Mouse (Mus musculus) hindbrain, postnatal 0 days (tissue): ENCODE results near the gene Sim2. TPM values are rescaled to one million over a fixed set of nuclear protein-coding genes. Genes with fewer than 3 reads are reported as not detected.

ENCODE experiments used
- ATAC-seq: fragments of 200-750 bp; cut with Nextera tagmentation; 2 replicates; pipeline ENCODE4 v1.8.0; 2017; ENCODE audit warnings: mild to moderate bottlenecking, moderate TSS enrichment, moderate library complexity
- DNase-seq: peaks from one replicate; pipeline ENCODE4 v3.0.0-alpha.2; 2015; ENCODE audit warnings: low spot score
- H3K27ac ChIP-seq: fragments of 300-500 bp; sonication (generic); 2 replicates; pipeline ENCODE4 v1.5.1; 2014; ENCODE audit warnings: mild to moderate bottlenecking
- H3K27me3 ChIP-seq: fragments of 300-500 bp; sonication (generic); 2 replicates; pipeline ENCODE4 v1.6.1; 2014; ENCODE audit warnings: low read length, mixed read lengths; ENCODE audit not compliant: insufficient read depth
- H3K36me3 ChIP-seq: fragments of 300-500 bp; sonication (generic); 2 replicates; pipeline ENCODE4 v1.6.1; 2014; ENCODE audit warnings: low read length, mixed read lengths; ENCODE audit not compliant: insufficient read depth
- H3K4me1 ChIP-seq: fragments of 300-500 bp; sonication (generic); 2 replicates; pipeline ENCODE4 v1.6.1; 2014; ENCODE audit warnings: antibody characterized with exemption, low read length, mixed read lengths; ENCODE audit not compliant: insufficient read depth
- H3K4me2 ChIP-seq: fragments of 300-500 bp; sonication (generic); 2 replicates; pipeline ENCODE4 v1.6.1; 2014; ENCODE audit warnings: low read depth, mild to moderate bottlenecking, low read length, moderate library complexity, mixed read lengths
- H3K4me3 ChIP-seq: fragments of 300-500 bp; sonication (generic); 2 replicates; pipeline ENCODE4 v1.5.1; 2014; ENCODE audit warnings: low read length
- H3K9ac ChIP-seq: fragments of 300-500 bp; sonication (generic); replicated peaks from 2 replicates; pipeline ENCODE4 v1.6.1; 2014; ENCODE audit warnings: mild to moderate bottlenecking, low read length, moderate library complexity, mixed read lengths
- H3K9me3 ChIP-seq: fragments of 300-500 bp; sonication (generic); 2 replicates; pipeline ENCODE4 v1.6.1; 2016; ENCODE audit warnings: low read length, mixed read lengths
- CTCF ChIP-seq: IDR thresholded peaks from 2 replicates; pipeline ENCODE4 v1.5.1; 2016; ENCODE audit warnings: antibody characterized with exemption, control low read depth, low read depth
- WGBS: fragments of 180-500 bp; shearing (Covaris S2); extraction: QIAGEN DNeasy Blood & Tissue Kit; methylation state at CpG from one replicate; pipeline ENCODE4 v1.1.7; 2014; 5-methylcytosine and 5-hydroxymethylcytosine counted together
- microRNA-seq, 2 experiments: library from miRNA; unstranded; fragments of <30 nt; microRNA quantifications; one replicate each; pipeline ENCODE4; 2016
- polyA plus RNA-seq: library from polyadenylated mRNA; unstranded; fragments of >200 nt; fragmentation: Nextera tagmentation; extraction: Ambion mirVana; gene quantifications from 2 replicates; pipeline ENCODE4 v1.2.1, GENCODE M21; 2015
- total RNA-seq: library from RNA; depleted of rRNA; stranded (reverse); fragments of >200 nt; gene quantifications from 2 replicates; pipeline ENCODE4 v1.2.3, GENCODE M21; 2014; rRNA removed

Gene Sim2
- total and polyA plus RNA-seq, 2 experiments from 2014 or later = not detected

DNA sequence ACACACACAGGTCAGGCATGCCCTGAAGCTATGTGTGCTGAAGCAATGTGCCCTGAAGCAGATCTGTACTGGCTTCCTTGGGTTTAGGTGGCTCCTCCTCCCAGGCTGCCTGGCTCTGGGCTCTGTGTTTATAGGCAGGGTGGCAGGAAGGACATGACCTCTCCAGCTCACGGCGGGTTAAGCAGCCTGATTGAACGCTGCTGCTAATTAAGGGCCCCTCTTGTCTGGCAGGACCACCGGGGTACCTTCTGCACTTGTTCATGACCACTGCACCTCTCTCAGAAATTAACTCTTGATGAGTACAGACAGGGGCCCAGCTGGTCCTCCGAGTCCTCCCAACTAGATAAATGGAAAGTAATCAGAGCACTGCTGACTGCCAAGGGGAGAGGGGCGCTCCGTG lies 79.5 kb downstream of the Sim2 start:
- H3K27me3 ChIP-seq = no peaks in the 10 kb centered on the region

DNA sequence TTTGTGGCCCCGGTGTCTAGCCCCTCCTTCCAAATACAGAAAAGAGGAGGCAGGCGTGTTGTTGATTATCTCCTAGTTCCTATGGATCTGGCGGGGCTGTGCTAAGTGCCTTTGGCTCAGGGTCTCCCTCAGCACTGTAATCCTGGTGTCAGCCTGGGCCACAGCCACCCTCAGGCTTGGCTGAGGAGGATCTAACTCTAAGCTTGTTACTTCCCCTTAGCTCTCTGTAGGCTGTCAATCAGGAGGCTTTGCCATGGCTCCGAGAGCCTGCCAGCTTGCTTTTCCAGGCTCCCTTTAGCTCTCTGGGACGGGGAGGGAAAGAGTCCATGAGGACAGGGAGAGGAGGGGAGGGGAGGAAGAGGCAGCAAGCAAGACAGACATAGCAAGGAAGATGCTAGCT lies 80.2 kb downstream of the Sim2 start:
- WGBS = 38% methylated on average over 5 of the region's 5 CpGs
- Histone ChIP-seq H3K4me2 (no peak overlapping the region), H3K36me3 (no peaks in the 10 kb centered on the region), H3K4me3 (no peak overlapping the region), H3K27me3 (no peaks in the 10 kb centered on the region), H3K4me1 (no peaks in the 10 kb centered on the region), H3K9ac (no peak overlapping the region), H3K9me3 (no peaks in the 10 kb centered on the region), H3K27ac (no peak overlapping the region)
- DNase-seq (peak; percentile 46), ATAC-seq (peak; percentile 28; the same call in 1 of the 2 replicates)
- TF ChIP-seq CTCF = no peak

More for the DNA sequence above, 79.5 kb downstream of the Sim2 start:
- Histone ChIP-seq H3K4me2 (no peak overlapping the region), H3K9ac (no peak overlapping the region), H3K9me3 (no peaks in the 10 kb centered on the region), H3K4me1 (no peaks in the 10 kb centered on the region), H3K36me3 (no peaks in the 10 kb centered on the region), H3K4me3 (no peak overlapping the region), H3K27ac (no peak overlapping the region)
- WGBS = 21% methylated on average over 7 of the region's 7 CpGs
- peak; percentile 41 for DNase-seq
- ATAC-seq = peak; percentile 64; the same call in 1 of the 2 replicates
- TF ChIP-seq CTCF = no peak

DNA sequence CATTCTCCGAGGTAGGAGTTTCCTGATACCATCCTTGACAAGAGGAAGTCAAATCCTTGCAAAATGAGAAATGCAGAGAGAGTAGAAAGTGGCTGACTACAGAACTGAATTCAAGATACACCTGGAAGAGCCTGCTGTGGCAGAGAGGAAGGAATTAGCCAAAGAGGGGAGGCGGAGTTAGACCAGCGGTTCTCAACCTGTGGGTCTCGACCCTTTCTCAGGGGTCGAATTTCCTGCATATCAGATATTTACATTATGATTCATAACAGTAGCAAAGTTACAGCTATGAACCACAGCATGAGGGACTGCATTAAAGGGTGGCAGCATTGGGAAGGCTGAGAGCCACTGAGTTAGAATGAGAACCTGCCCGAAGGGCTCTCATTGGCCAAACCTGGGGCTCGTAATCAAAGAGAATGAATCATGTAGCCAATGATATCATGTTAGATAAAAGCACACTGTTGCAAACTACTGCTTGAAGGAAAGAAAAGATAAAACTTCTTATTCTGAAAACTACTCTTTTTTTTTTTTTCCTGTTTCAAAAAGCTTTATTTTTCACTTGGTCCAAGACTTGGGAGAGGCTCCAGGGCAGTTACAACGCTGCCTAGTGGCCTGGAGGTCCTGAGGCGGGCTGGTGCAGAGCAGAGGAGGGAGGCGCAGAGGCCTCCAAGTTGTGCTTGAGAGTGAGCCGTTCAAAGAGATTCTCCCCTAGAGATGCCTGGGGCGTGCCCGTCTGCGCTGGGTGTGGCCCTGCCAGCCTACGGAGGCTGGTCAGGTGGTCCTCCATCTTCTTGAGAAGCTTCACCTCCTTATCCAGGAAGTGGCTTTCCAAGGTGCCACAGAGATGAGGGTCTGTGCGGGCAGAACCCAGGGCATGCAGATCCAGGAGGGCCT lies 84.2 kb downstream of the Sim2 start:
- Histone ChIP-seq H3K9ac (no peak overlapping the region), H3K4me3 (no peak overlapping the region), H3K27me3 (0 out of 2 replicates have a peak, but pooled peaks cover 4% of the 10 kb centered on the region), H3K27ac (no peak overlapping the region), H3K4me2 (no peak overlapping the region), H3K36me3 (no peaks in the 10 kb centered on the region), H3K9me3 (no peaks in the 10 kb centered on the region), H3K4me1 (no peaks in the 10 kb centered on the region)
- TF ChIP-seq CTCF = no peak
- no peak for ATAC-seq
- 90% methylated on average over 16 of the region's 16 CpGs for WGBS
- DNase-seq = no peak

DNA sequence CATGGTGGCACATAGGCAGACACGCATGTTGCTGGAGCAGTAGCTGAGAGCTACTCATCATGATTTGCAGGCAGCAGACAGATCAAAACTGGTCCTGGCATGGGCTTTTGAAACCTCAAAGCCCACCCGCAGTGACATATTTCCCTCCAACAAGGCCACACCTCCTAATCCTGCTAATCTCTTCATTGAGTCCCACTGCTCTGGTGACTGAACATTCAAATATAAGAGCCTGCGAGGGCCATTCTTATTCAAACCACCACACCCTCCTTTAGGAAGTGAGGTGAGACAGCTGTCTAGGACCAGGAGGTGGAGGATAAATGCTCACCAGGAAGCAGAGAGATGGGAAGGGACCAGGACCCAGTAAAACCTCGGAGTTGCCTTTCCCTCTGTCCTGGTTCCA lies 85.5 kb downstream of the Sim2 start:
- Histone ChIP-seq H3K27ac (no peak overlapping the region), H3K27me3 (0 out of 2 replicates have a peak, but pooled peaks cover 4% of the 10 kb centered on the region), H3K9ac (no peak overlapping the region), H3K36me3 (no peaks in the 10 kb centered on the region), H3K4me1 (no peaks in the 10 kb centered on the region), H3K4me2 (no peak overlapping the region), H3K4me3 (no peak overlapping the region), H3K9me3 (no peaks in the 10 kb centered on the region)
- WGBS = 40% methylated on average over 4 of the region's 4 CpGs
- DNase-seq = no peak
- no peak for TF ChIP-seq CTCF
- ATAC-seq = no peak

DNA sequence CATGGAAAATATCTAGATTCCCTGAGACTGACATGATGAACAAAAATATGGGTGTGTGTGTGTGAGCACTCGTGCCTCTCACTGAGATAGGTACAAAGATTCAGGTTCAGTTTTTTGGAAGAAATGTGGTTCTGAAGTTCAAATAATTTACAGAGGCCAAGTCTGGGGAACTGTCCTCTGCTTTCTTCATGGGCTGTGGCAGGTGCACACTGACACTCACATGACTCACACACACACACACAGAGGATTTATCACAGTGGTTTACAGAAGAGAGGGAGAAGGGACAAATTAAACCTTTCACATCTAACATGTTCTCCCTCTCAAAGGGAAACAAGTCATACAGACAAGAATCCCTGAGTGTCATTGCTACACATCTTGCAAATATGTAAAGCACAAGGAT lies 88.6 kb downstream of the Sim2 start:
- no peak overlapping the region for H3K4me2 ChIP-seq
- DNase-seq = no peak
- WGBS = 76% methylated on average over 1 of the region's 1 CpGs
- no peak for ATAC-seq
- H3K4me1 ChIP-seq = no peaks in the 10 kb centered on the region
- H3K9ac ChIP-seq = no peak overlapping the region
- H3K27me3 ChIP-seq = 0 out of 2 replicates have a peak, but pooled peaks cover 4% of the 10 kb centered on the region
- H3K27ac ChIP-seq = no peak overlapping the region
- no peaks in the 10 kb centered on the region for H3K9me3 ChIP-seq
- TF ChIP-seq CTCF = no peak
- no peaks in the 10 kb centered on the region for H3K36me3 ChIP-seq
- no peak overlapping the region for H3K4me3 ChIP-seq

DNA sequence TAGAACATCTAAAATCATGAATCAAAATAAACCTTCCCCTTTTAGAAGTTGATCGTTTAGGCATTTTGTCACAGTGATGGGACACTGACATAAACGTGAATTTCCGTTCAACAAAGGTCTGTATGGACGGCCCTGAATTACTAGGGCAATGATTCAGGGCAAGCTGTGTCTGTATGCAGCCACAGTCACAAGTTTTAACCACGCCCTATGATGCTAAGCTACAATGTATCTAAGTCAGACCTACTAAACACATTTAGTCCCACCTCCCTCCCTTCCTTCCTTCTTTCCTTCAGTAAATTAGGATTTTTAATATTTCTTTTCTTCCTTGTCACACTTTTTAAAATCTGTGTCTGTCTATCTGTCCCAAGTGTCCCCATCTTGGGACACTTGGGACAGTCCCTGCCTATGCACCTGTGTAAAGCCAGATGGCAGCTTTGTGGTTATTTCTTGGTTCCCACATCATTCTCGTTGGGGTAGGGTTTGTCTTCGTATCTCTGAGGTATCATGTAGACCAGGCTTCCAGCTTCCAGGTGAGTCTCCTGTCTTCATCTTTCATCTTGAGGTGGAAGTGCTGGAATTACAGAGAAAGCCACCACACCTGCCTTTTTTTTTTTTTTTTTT lies 90.7 kb downstream of the Sim2 start:
- no peaks in the 10 kb centered on the region for H3K9me3 ChIP-seq
- no peak overlapping the region for H3K27ac ChIP-seq
- DNase-seq (no peak), ATAC-seq (no peak)
- no peaks in the 10 kb centered on the region for H3K36me3 ChIP-seq
- H3K4me1 ChIP-seq = peaks cover 13% of the 10 kb centered on the region; the same call in 1 of the 2 replicates
- H3K4me3 ChIP-seq = no peak overlapping the region
- no peak overlapping the region for H3K9ac ChIP-seq
- 0 out of 2 replicates have a peak, but pooled peaks cover 4% of the 10 kb centered on the region for H3K27me3 ChIP-seq
- no peak overlapping the region for H3K4me2 ChIP-seq
- no peak for TF ChIP-seq CTCF
- 90% methylated on average over 7 of the region's 7 CpGs for WGBS

Small RNA genes within 50 kb of the gene (microRNA-seq; reads per million reads assigned to microRNA genes)
- gene Gm23062 = 0 reads per million in 2 experiments

Other genes with a start within 250 kb of the Sim2 start
- 9.3 and 11.4 TPM in 2 replicates for gene Chaf1b, start 201.0 kb upstream of the Sim2 start, total RNA-seq
- gene Chaf1b, start 201.0 kb upstream of the Sim2 start, polyA plus RNA-seq = 18.7 and 20.2 TPM in 2 replicates
- gene Cldn14, start 76.1 kb upstream of the Sim2 start, total RNA-seq = 1.0 TPM in 1 of 2 replicates, not detected in the other
- 0.23 and 0.28 TPM in 2 replicates for gene Cldn14, start 76.1 kb upstream of the Sim2 start, polyA plus RNA-seq
- 8.1 and 9.4 TPM in 2 replicates for gene Hlcs, start 228.6 kb downstream of the Sim2 start, total RNA-seq
- 7.3 TPM in 2 replicates for gene Hlcs, start 228.6 kb downstream of the Sim2 start, polyA plus RNA-seq
- 0.68 and 2.2 TPM in 2 replicates for gene Ripply3, start 243.5 kb downstream of the Sim2 start, total RNA-seq
- 0.91 and 1.0 TPM in 2 replicates for gene Ripply3, start 243.5 kb downstream of the Sim2 start, polyA plus RNA-seq